Mouse (Mus musculus) kidney, postnatal 25 days (tissue): Measurements from ENCODE around the gene S1pr5.
"Not testable (repeated sequence)": the region's sequence is repeated elsewhere in the genome, so short reads cannot be mapped to it uniquely, and the experiment has no call there.

Source experiments
- DNase-seq, 2 experiments: peaks; one replicate each; pipeline ENCODE4 v3.0.0; 2021; ENCODE audit warnings: mixed read lengths in 2 of 2

S1pr5 gene

GRCm38 (mm10) chr9:21266889-21267288 is 18.6 kb upstream of the S1pr5 start:
- DNase-seq = peak in 1 of 2 experiments; percentile 39

- DNase-seq = peak; percentile 76 to 83
Observed at GRCm38 (mm10) chr9:21265611-21266010, 17.4 kb upstream of the S1pr5 start.

GRCm38 (mm10) chr9:21265000-21265561 is 16.8 kb upstream of the S1pr5 start, which contains the start of gene Atg4d:
TSS of gene Atg4d (plus strand) at chr9:21265293.
- DNase-seq = peak; percentile 99

DNA sequence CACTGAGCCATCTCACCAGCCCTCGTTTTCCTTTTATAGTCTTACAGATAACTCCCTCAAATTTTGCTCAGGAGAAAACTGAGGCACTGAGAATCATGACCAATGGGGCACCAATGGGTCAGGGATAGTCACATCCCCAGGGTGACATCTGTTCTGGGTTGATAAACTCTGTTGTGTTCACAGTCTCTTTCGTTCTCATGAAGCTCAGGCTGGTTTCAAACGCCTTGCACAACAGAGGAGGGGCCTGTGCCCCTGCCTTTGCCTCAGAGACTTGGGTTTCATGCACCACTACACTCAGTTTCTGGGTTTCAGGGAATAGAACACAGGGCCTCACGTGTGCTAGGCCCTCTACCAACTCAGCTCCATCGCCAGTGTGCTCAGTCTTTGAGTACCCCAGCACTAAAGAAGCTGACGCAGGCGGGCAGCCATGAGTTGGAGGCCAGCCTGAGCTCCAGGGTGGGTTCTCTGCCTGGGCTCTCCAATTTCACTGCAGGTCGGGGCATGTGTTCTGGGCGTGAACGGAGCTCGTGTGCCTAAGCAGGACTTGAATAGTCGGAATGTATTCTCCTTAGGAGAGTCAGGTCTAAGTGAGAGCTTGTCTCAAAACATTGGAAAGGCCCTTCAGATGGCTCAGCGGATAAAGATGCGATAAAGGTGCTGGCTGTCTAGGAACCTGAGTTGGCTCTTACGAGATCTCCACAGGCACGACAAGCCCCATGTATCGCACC is 16.2 kb upstream of the S1pr5 start:
- peak in 1 of 2 experiments; percentile 39 for DNase-seq

- no peak for DNase-seq
Observed at GRCm38 (mm10) chr9:21261831-21262230, 13.6 kb upstream of the S1pr5 start.

DNA sequence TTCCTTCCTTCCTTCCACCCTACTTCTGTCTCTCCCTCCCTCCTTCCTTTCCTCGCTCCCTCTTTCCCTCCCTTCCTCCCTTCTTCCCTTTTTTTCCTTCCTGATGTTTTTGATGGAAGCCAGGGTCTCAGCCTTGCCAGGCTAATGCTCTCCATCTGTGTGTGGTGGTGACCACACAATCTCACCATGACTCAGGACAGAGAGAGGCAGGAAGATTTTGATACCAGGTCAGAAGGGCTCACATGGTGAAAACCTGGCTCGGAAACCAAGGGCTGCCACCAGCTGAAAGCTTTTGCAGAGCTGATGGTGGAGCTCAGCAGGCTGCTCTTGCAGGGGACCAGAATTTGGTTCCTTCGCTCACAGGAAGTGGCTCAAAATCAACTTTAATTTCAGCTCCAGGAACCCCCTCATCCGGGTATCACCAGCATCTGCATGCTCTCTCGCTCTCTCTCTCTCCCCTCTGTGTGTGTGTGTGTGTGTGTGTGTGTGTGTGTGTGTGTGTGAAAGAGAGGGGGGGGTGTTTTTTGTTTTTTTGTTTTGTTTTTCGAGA is 12.3 kb upstream of the S1pr5 start:
- DNase-seq = no peak

- DNase-seq = not testable (repeated sequence)
Observed at GRCm38 (mm10) chr9:21256349-21256748, 8.1 kb upstream of the S1pr5 start.

GRCm38 (mm10) chr9:21254690-21255089 is 6.4 kb upstream of the S1pr5 start:
- no peak for DNase-seq

GRCm38 (mm10) chr9:21251116-21251735 is 3.0 kb upstream of the S1pr5 start:
- no peak for DNase-seq

- DNase-seq = no peak
Observed at GRCm38 (mm10) chr9:21250509-21250908, 2.3 kb upstream of the S1pr5 start.

DNA sequence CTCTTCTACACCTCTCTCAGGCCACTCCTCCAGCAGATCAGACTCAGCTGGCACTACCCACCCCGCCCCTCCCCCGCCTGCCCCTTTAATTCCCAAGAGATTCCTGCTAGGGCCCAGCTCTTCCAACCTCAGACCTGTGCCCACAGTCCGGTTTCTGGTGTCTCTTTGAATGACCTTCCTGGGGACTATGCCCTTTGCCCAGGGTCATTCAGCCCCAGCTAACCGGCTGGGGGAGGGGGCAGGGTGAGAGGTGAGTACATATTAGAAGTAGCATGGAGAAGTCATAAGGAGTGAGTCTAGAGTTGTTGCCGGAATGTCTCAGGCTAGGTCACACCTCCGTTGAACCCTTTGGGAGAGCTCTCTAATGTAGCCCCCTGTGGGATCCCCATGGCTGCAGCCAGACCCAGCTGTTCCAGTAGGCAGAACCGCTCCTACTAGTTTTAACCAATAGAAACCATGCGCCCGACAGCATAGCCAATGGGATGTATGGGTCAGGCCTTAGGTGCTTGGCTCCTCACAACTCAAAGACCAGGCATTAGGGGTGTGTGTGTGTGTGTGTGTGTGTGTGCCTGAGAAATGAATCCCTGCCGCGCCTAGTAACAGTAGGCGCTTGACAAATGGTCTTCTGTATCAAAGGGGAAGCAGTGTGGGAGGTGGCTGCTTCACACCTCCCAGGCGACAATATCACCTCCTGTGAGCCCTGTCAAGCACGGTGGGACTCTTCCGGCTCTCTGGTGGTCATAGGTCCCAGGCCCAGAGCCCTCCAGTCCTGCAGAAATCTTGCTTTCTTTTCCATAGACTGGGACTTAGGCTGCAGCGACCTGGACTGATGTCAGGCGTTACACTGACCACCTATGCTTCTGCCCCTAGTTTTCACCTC is 1.6 kb upstream of the S1pr5 start:
- DNase-seq = peak in 1 of 2 experiments; percentile 39

GRCm38 (mm10) chr9:21246342-21246741 is 1.9 kb downstream of the S1pr5 start:
- no peak for DNase-seq

DNA sequence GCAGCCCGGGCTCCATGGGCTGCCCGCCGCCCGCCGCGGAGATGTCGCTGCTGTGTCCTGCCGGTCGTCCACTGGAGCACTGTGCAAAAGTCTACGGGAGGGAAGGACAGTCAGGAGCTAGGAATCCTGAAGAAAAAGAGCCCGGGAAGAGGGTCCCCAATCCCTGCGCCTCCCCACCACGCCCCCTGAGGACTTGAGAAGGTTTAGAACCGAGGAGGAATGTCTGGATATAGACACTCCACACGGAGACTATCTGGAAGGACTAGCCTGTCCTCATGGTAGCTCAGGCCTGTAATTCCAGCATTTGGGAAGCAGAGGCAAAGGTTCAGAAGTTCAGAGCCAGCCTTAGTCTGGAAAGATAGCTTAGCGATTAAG is 3.1 kb downstream of the S1pr5 start:
- no peak for DNase-seq

- peak in 1 of 2 experiments; percentile 38 for DNase-seq
Observed at GRCm38 (mm10) chr9:21244428-21245112, 3.7 kb downstream of the S1pr5 start.

DNA sequence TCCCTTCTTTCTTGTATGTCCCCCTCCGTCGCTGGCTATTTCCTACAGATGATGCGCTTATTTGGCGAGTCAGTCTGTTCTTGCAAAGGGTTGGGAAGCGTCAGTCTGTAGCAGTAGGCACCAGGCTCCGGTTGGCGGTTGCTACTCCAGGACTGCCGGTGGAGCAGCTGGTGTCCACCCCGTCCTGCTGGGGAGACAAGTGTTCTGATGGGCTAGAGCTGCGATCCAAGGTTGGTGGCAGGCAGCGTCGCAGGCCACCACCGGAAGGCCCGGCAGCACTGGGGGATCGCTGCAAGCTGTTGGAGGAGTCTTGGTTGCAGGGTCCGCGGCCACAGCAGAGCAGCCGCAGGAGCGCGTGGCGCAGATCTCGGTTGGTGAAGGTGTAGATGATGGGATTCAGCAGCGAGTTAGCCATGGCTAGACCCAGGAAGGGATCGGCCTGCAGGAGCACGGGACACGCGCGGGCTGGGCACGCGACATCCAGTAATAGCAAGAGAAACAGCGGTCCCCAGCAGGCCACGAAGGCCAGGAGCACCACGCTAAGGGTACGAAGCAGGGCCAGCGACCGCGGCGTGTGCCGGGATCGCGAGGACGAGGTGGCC is 4.3 kb downstream of the S1pr5 start:
- no peak for DNase-seq

GRCm38 (mm10) chr9:21241343-21241742 is 6.9 kb downstream of the S1pr5 start:
- peak; percentile 88 to 94 for DNase-seq

DNA sequence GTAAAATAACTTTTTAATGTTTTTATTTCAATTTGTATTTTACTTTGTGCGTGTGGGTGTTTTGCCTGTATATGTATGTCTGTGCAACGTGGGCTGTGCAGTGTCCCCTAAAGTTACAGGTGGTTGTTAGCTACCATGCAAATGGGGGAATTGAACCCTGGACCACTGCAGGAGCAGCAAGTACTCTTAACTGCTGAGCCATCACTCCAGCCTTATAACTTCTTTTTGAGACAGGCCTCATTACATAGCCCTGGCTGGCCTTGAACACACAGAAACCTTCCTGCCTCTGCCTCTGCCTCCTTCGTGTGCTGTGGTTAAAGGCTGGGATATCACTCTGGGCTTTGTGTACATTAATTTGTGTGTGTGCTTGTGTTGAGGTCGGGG is 8.8 kb downstream of the S1pr5 start:
- DNase-seq = no peak

- peak; percentile 85 to 92 for DNase-seq
Observed at GRCm38 (mm10) chr9:21238733-21239464, 9.3 kb downstream of the S1pr5 start, which contains the start of gene Keap1. TSS of gene Keap1 (minus strand) at chr9:21239361.

GRCm38 (mm10) chr9:21238004-21238732 is 10.1 kb downstream of the S1pr5 start:
- peak; percentile 21 to 47 for DNase-seq

GRCm38 (mm10) chr9:21237368-21238003 is 10.8 kb downstream of the S1pr5 start:
- peak in 1 of 2 experiments; percentile 45 for DNase-seq
